Mouse (Mus musculus) T-cell, adult 66 days (primary cell): ENCODE results near the gene Tuba1b. TPM values are rescaled to one million over a fixed set of nuclear protein-coding genes. Genes with fewer than 3 reads are reported as not detected.

Experiments used
- total RNA-seq, 2 experiments: library from RNA; stranded (reverse); gene quantifications; 3 replicates in 1 of 2; 4 replicates in 1 of 2; pipeline ENCODE4 v1.2.4; 2023

The Tuba1b gene
- 100 to 1,000 TPM; 263 to 287 TPM for total RNA-seq

DNA sequence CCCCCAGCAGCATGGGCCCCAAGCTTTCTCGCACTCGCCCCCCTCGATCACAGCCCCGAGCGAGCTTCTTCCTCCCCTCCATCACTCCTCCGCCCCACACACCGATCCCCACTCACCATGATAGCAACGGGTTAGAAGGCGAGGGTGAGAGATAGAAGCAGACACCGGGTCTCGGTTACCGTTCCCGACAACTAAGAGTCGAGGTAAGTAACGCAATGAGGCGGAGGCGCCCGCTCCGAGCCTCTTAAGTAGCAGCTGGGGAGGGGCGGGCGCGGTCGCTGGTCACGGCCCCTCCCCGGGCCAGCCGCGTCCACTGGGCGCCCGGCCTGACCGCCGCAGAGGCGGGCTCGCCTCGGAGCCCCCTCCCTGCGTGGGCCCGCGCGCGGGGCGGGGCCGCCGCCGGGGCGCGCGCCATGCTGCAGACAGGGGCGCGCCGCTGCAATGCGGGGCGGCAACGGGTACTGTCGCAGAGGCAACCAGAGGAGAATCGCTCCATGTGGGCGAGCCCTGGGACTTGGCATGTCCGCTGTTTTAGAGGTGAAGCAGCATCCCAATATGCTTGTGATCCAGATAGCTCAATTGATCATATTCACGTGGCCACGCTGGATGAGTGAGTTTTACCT, at the start of gene Tuba1b:
Gene Tuba1b (minus strand): TSS at position 349 of the 623 bp plus-strand sequence.

DNA sequence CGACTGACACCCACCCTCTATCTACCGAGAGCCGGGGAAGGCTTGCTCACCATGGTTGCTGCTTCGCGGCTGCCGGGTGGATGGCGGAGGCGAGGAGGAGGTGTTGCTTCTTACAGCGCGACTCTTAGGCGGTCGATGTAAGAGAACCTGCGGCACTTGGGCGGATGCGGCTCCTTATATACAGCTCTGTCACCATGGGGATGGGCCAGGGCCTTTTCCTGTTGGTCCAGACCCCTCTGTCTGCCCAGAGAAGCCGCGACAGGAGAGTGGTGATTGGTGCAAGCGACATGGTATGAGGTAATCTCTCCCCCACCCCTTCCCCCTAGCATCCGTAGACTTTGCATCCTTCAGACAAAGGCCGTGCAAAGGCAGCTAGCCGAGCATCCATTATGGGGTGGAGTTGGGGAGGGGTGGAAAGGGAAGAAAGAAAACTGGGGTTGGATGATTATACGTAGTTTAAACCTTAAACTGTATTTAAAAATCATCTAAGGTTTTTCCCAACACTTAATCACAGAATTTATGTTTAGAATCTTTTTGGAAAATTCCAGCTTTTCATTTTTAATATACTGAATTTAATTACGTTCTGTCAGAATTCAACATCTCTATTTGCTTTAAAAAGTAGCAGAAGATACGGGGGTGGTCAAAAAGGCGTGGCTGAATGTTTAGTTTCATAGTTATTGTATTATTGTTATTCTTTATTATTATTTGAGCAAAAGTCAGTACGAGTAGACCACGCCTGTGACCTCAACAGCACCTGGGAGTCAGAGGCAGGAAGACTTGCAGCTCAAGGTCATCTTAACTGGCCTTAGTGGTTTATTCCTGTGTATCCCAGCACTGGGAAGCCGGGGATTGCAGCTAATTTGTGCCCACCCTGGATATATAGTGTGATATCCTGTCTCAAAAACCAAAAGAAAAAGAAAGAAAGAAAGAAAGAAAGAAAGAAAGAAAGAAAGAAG, 19.3 kb upstream of the Tuba1b start, which contains the start of the genes Gm49450 and Tuba1a:
Gene Gm49450 (minus strand): TSS at position 151 of the 956 bp plus-strand sequence.
Gene Tuba1a (minus strand): TSS at position 303 of the 956 bp plus-strand sequence.

DNA sequence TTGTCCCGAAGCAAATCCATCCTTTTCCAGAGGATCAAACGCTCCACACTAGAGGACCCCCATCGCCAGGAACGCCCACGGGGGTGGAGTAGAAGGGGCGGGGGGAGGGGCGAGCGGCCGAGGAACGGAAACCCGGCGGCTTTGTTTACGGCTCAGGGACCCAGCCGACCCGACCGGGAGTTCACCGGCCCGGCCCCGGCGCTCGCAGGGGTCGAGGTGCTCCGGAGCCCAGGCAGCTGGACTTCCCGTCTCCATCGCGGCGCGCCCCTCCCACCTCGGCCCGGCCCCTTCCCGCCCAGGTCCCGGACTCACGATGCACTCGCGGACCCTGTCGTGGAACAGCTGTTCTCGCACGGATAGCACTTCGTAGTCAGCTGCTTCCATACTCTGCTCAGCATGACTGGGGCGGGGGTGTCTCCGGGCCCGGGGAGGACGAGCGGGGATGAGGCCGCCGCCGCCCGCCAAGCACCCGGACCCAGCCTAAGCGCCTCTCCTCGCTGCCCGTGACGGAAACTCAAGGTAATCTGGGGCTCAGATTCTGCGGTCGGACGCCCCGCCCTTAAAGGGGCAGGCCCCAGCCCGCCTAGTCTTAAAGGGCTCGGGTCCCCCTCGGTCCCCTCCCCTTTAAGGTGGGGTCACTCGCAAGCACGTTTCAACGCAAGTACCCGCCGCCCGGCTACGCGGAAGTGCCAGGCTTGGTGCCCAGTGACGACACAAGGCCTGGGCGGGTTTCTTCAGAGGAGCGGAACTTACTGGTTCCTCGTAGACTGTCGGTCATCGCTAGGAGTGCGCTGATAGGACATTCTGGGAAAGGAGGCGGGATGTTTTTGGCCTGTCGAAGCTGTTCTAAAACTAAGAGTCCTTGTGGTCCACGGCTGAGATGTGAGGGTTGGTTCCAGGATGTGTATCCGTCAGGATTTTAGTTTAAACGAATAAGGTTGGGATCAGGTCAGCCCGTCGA, 16.5 kb downstream of the Tuba1b start, which contains the start of gene Lmbr1l:
Gene Lmbr1l (minus strand): TSS at position 694 of the 961 bp plus-strand sequence.

DNA sequence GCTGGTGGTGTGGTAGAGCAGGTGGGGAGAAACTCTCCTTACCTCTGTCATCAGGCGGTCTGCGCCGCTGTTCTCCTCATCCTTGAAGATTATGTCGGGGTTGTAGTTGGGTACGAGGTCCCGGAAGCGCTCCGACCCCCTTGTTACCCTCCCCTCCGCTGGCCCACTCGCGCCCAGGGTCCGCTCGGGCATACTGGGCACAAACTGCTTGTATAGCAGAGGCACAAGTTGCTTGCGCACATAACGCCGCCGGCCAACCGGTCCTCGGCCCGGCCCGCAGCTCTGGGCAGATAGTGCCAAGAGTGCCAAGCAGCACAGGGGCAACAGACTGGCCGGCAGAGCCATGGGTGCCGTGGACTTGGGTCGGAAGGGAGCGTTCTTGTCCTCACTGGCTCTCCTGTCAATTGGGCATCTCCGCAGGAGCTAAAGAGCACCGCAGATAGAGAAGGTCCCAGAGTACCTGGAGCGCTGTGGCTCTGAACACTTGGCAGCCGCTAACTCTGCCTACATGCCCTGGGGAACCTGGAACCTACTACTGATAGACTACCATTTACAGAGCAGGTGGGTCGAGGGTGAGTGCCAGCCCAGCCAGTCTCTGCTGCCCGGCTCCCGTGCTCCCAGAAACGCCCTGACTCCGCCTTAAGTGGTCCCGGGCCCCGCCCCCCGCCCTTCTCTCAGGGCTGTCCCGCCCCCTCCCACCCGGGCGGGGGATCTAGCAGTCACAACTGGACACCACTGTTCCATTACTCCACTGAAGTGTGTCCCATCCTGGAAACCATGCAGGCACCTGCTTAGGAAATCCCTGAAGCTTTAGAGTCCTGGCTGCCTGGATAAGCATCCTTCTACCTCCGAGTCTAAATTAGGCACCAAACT, 36.2 kb downstream of the Tuba1b start, which contains the start of gene Dhh:
Gene Dhh (minus strand): TSS at position 613 of the 873 bp plus-strand sequence.

DNA sequence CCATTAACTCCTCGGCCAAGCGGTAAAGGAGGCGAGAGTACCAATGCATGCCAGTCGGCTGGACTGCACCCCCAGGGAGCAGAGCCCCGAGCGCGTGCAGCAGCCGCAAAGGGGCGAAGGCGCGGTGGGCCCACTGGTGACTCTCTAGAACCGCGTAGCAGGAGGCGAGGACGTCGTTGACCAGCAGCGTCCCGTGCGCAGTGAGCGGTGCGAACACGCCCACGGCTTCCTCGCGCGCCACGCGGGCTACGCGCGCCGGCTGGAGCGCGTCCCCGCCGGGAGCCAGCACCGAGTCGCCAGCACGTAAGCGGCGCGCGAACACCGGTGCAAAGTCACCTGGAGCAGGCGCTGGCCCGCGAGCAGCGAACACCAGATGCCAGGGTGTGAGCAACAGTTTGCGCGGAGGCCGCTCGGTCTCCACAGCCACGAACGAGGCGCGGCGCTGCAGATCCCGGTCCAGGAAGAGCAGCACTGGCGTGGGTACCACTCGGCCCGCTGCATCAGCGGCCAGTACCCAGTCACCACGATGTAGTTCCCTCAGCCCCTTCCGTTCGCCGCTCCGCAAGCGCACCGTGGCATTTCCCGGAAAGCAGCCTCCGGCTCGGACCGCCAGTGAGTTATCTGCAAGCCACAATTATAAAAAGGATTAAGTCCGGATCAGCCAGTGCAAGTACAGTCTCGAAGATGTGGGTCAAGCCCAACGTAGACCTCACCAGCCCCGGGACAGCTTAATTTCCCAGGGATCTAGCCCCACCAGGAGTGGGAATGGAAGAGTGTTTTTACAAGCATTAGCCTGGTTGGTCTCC, 40.2 kb downstream of the Tuba1b start, which contains the start of gene Rhebl1:
Gene Rhebl1 (minus strand): TSS at position 601 of the 806 bp plus-strand sequence.

Other genes starting within 250 kb of the Tuba1b start
- not detected for gene Ccdc65, start 226.4 kb downstream of the Tuba1b start, total RNA-seq
- gene Fkbp11, start 206.4 kb downstream of the Tuba1b start, total RNA-seq = 1 to 10 TPM; 3.7 to 5.5 TPM
- 100 to 1,000 TPM; 105 to 115 TPM for gene Arf3, start 171.4 kb downstream of the Tuba1b start, total RNA-seq
- gene Wnt10b, start 156.4 kb downstream of the Tuba1b start, total RNA-seq = under 1 TPM; 0.21 to 0.29 TPM
- not detected for gene Wnt1, start 144.7 kb downstream of the Tuba1b start, total RNA-seq
- gene Ddn, start 125.1 kb downstream of the Tuba1b start, total RNA-seq = under 1 TPM; 0.15 to 0.39 TPM
- gene Prkag1, start 103.0 kb downstream of the Tuba1b start, total RNA-seq = 100 to 1,000 TPM; 118 TPM
- 100 to 1,000 TPM; 254 to 294 TPM for gene Kmt2d, start 63.4 kb downstream of the Tuba1b start, total RNA-seq
- 10 to 100 TPM; 22.4 to 23.8 TPM for gene Rhebl1, start 40.0 kb downstream of the Tuba1b start, total RNA-seq
- under 1 TPM in 1 of 2 experiments, not detected in 1; 0.36 TPM for gene Dhh, start 36.0 kb downstream of the Tuba1b start, total RNA-seq
- 100 to 1,000 TPM; 268 to 306 TPM for gene Lmbr1l, start 16.3 kb downstream of the Tuba1b start, total RNA-seq
- not detected for gene Gm49450, start 19.0 kb upstream of the Tuba1b start, total RNA-seq
- gene Tuba1a, start 19.1 kb upstream of the Tuba1b start, total RNA-seq = 100 to 1,000 TPM; 188 to 202 TPM
- gene Tuba1c, start 95.3 kb upstream of the Tuba1b start, total RNA-seq = 10 to 100 TPM; 75.8 to 86.6 TPM
- gene Prph, start 120.6 kb upstream of the Tuba1b start, total RNA-seq = not detected
- 1 to 10 TPM; 3.0 to 3.2 TPM for gene Troap, start 140.0 kb upstream of the Tuba1b start, total RNA-seq
- gene C1ql4, start 153.3 kb upstream of the Tuba1b start, total RNA-seq = not detected
- gene Dnajc22, start 158.6 kb upstream of the Tuba1b start, total RNA-seq = not detected
- gene Spats2, start 191.4 kb upstream of the Tuba1b start, total RNA-seq = not detected